Comparison of ENCODE assay signal across 6 mouse cellular contexts in the genomic region with DNA sequence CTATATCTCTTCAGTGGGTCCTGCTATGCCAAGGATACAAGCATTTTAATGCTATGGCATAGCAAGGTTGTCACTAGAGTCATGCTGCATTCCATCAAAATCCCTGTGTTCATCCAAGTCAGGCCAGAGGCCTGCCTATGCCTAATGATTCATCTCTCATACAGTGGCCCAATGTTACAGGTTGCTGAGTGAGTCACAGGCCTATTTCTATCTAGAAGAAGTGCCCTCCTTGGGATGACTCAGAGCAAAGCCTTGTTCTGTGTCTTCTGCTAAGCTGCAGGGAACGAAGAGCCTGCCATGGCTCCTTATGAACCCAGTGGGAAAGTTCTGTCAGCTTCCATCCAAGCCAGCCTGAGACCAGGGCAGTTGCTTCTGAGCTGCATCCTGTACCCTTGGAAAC.
DNase-seq lines count a peak whose midpoint lies in the region; TF ChIP-seq lines count a peak whose summit lies in the region.
"Not testable (repeated sequence)": the region's sequence is repeated elsewhere in the genome, so short reads cannot be mapped to it uniquely, and the experiment has no call there.

No protein-coding gene starts in this region.

- H3K4me3 ChIP-seq in bone marrow macrophage, adult 2 months (ENCODE audit: insufficient read depth, low read length); olfactory bulb, adult 2 months (ENCODE audit: insufficient read depth, low read depth, low read length): not testable (repeated sequence)

- H3K27ac ChIP-seq in bone marrow macrophage, adult 2 months (ENCODE audit: insufficient read depth, low read depth, low read length): peak overlapping the region; percentile 38; the same call in 1 of the 2 replicates
- H3K27ac ChIP-seq in olfactory bulb, adult 2 months (ENCODE audit: insufficient read depth, low read depth, low read length): peak overlapping the region; percentile 75

- peaks cover 39% of the 10 kb centered on the region for H3K4me1 ChIP-seq in bone marrow macrophage, adult 2 months (ENCODE audit: control insufficient read depth, insufficient read depth, low read length)
- H3K4me1 ChIP-seq in olfactory bulb, adult 2 months (ENCODE audit: control insufficient read depth, insufficient read depth, low read length): peaks cover 14% of the 10 kb centered on the region

- not testable (repeated sequence) for TF ChIP-seq POLR2A in bone marrow macrophage, adult 2 months (IDR thresholded peaks at IDR 0.05; ENCODE audit: borderline replicate concordance, low read depth, low read length); olfactory bulb, adult 2 months (IDR thresholded peaks at IDR 0.05; ENCODE audit: insufficient read depth, low read depth, low read length)

- DNase-seq in 3T3-L1 (ENCODE audit: low read depth, low spot score): peak; percentile 50
- DNase-seq in adrenal gland, adult (ENCODE audit: inconsistent age in 2 of 2, low spot score in 1 of 2): peak; percentile 21 to 60
- peak; percentile 1 for DNase-seq in cerebellum, adult 9-10 months
- peak; percentile 7 to 22 for DNase-seq in frontal cortex, adult 2 months (ENCODE audit: extremely low spot score in 1 of 2, low spot score in 1 of 2)

- TF ChIP-seq CTCF in bone marrow macrophage, adult 2 months (IDR thresholded peaks at IDR 0.05; ENCODE audit: low read depth, low read length); olfactory bulb, adult 2 months (IDR thresholded peaks at IDR 0.05; ENCODE audit: insufficient read depth, low read depth, low read length): not testable (repeated sequence)

- 34% methylated on average over 1 of the region's 1 CpGs for WGBS in olfactory bulb, adult 2 months
